Mouse (Mus musculus) kidney, adult 2 months (tissue): Measurements from ENCODE around the gene Dynlt1f.
"Not testable (repeated sequence)": the region's sequence is repeated elsewhere in the genome, so short reads cannot be mapped to it uniquely, and the experiment has no call there.

Source experiments
- CTCF ChIP-seq: fragments of 200-500 bp; conservative IDR thresholded peaks from 2 replicates; pipeline ENCODE4 v1.5.1; 2011; ENCODE audit warnings: low read depth, mild to moderate bottlenecking, control low read depth, low read length, moderate library complexity, mixed read lengths; ENCODE audit not compliant: insufficient read depth, insufficient read length
- POLR2A ChIP-seq: fragments of 200-500 bp; IDR thresholded peaks from one replicate; pipeline ENCODE4 v1.6.1; 2011; ENCODE audit warnings: low read depth, low read length, control low read depth

GRCm38 (mm10) chr17:6619271-6619670 is 36.4 kb downstream of the Dynlt1f start:
- not testable (repeated sequence) for TF ChIP-seq CTCF, POLR2A
